9 mouse cellular contexts compared by ENCODE assay signal in genomic region chr11:97451625-97452024, GRCm38 (mm10). TPM values are rescaled to one million over a fixed set of nuclear protein-coding genes. Genes with fewer than 3 reads are reported as not detected.
DNase-seq lines count a peak whose midpoint lies in the region; ATAC-seq and TF ChIP-seq lines count a peak whose summit lies in the region.
"Had no signal": no experiment of that assay in that cellular context is flagged by ENCODE, and none has a peak within 500 bp of the region (broad histone marks: within the 10 kb centered on the region; RNA-seq: fewer than 3 reads in every experiment).

No protein-coding gene starts in this region.

- ATAC-seq in frontal cortex, adult (ENCODE audit: low TSS enrichment), result no peak

- H3K27ac ChIP-seq in heart, embryonic 10.5 days, result peak overlapping the region; percentile 49
- 0 out of 2 replicates have a peak overlapping the region, but pooled peaks have one; percentile 29 for H3K27ac ChIP-seq in midbrain, embryonic 10.5 days (replicated peaks)
- no peak overlapping the region for H3K27ac ChIP-seq in kidney, adult 2 months (ENCODE audit: insufficient read depth, low read depth, low read length)

- no peak for TF ChIP-seq CTCF in kidney, adult 2 months (conservative IDR thresholded peaks at IDR 0.05; ENCODE audit: insufficient read depth, insufficient read length, low read depth, low read length)

- H3K4me1 ChIP-seq in heart, embryonic 10.5 days, result peaks cover 46% of the 10 kb centered on the region
- peaks cover 39% of the 10 kb centered on the region for H3K4me1 ChIP-seq in midbrain, embryonic 10.5 days
- peaks cover 10% of the 10 kb centered on the region for H3K4me1 ChIP-seq in kidney, adult 2 months (ENCODE audit: control insufficient read depth, insufficient read depth, low read length)

- no peak for TF ChIP-seq POLR2A in kidney, adult 2 months (IDR thresholded peaks at IDR 0.05; ENCODE audit: low read depth, low read length)

- WGBS in heart, embryonic 10.5 days, result 92% methylated on average over 15 of the region's 15 CpGs
- WGBS in midbrain, embryonic 10.5 days, result 95% methylated on average over 15 of the region's 15 CpGs
- WGBS in kidney, adult 2 months, result 93% methylated on average over 15 of the region's 15 CpGs

- H3K36me3 ChIP-seq in heart, embryonic 10.5 days, result peaks cover 100% of the 10 kb centered on the region
- H3K36me3 ChIP-seq in midbrain, embryonic 10.5 days, result peaks cover 45% of the 10 kb centered on the region
- H3K36me3 ChIP-seq in kidney, adult 2 months (ENCODE audit: control insufficient read depth, insufficient read depth, low read length), result no peaks in the 10 kb centered on the region

- H3K4me3 ChIP-seq in heart, embryonic 10.5 days, result 0 out of 2 replicates have a peak overlapping the region, but pooled peaks have one; percentile 1
- no peak overlapping the region for H3K4me3 ChIP-seq in midbrain, embryonic 10.5 days
- H3K4me3 ChIP-seq in kidney, adult 2 months (ENCODE audit: insufficient read depth, low read depth, low read length), result no peak overlapping the region

- no peaks in the 10 kb centered on the region for H3K9me3 ChIP-seq in heart, embryonic 10.5 days
- no peaks in the 10 kb centered on the region for H3K9me3 ChIP-seq in midbrain, embryonic 10.5 days (replicated peaks)
- H3K9me3 ChIP-seq: kidney, embryonic 15.5 days had no signal

- H3K27me3 ChIP-seq in heart, embryonic 10.5 days (ENCODE audit: insufficient read depth, poor library complexity, severe bottlenecking), result no peaks in the 10 kb centered on the region
- no peaks in the 10 kb centered on the region for H3K27me3 ChIP-seq in midbrain, embryonic 10.5 days (ENCODE audit: low read depth, poor library complexity, severe bottlenecking)
- no peaks in the 10 kb centered on the region for H3K27me3 ChIP-seq in kidney, adult 2 months (replicated peaks; ENCODE audit: control insufficient read depth, insufficient read depth, low read length)
- H3K27me3 ChIP-seq: kidney, embryonic 15.5 days had no signal

- peak; percentile 85 for DNase-seq in cerebellum, adult 11-12 months
- DNase-seq in cerebellum, postnatal 10 days, result peak; percentile 55 to 65
- DNase-seq in heart, embryonic 10.5 days (ENCODE audit: low spot score), result no peak
- DNase-seq in midbrain, embryonic 10.5 days (ENCODE audit: low spot score), result no peak
- no peak for DNase-seq in kidney, adult 2 months
- DNase-seq in kidney, adult 9 months, result no peak
- DNase-seq: left cerebral cortex, postnatal 4 days had no signal

RNA-seq across cellular contexts. Expression of gene Arhgap23, which starts 36.3 kb away (rescaled TPM):
- polyA plus RNA-seq in heart, embryonic 10.5 days (2016; fragmentation: Nextera tagmentation; extraction: Ambion mirVana), result 6.8 and 7.8 TPM in 2 replicates
- 1.9 and 2.3 TPM in 2 replicates for polyA plus RNA-seq in midbrain, embryonic 10.5 days (2016; fragmentation: Nextera tagmentation; extraction: Ambion mirVana)
- polyA plus RNA-seq in kidney, adult 2 months (2012; rRNA removed), result 14.9 and 17.1 TPM in 2 replicates

RNA-seq across cellular contexts. Expression of gene 4933428G20Rik, which starts 48.5 kb away (rescaled TPM):
- 1.3 TPM in 2 replicates for polyA plus RNA-seq in heart, embryonic 10.5 days (2016; fragmentation: Nextera tagmentation; extraction: Ambion mirVana)
- polyA plus RNA-seq in midbrain, embryonic 10.5 days (2016; fragmentation: Nextera tagmentation; extraction: Ambion mirVana), result 0.25 and 0.28 TPM in 2 replicates
- not detected in 2 replicates for polyA plus RNA-seq in kidney, adult 2 months (2012; rRNA removed)

Comparison
In these comparisons a context has a peak if more than half of its experiments do, and no peak if none do; other contexts are left out.
1. DNase-seq: peak in cerebellum, adult 11-12 months (single experiment) and cerebellum, postnatal 10 days (2 of 2); none in heart, embryonic 10.5 days (single experiment), midbrain, embryonic 10.5 days (single experiment), kidney, adult 2 months (single experiment) and kidney, adult 9 months (single experiment).